Mouse (Mus musculus): Measurements from ENCODE around the gene Prkar2a. TPM values are rescaled to one million over a fixed set of nuclear protein-coding genes. Genes with fewer than 3 reads are reported as not detected.
A peak's percentile ranks its signal among the peaks of the same experiment; 100 is the strongest.

Gene Prkar2a
- polyA plus RNA-seq, 1 experiment from 2014 or later = 45.0 TPM

- H3K9ac ChIP-seq (ENCODE audit: low read depth, low read length) = peak overlapping the region; percentile 1; the same call in 1 of the 2 replicates
- no peak for ATAC-seq (ENCODE audit: low FRiP score)
- WGBS = 38% methylated on average over 12 of the region's 12 CpGs
Observed at GRCm38 (mm10) chr9:108703373-108704110, 14.4 kb downstream of the Prkar2a start.

GRCm38 (mm10) chr9:108704591-108704990, 15.5 kb downstream of the Prkar2a start:
- no peak overlapping the region for H3K27ac ChIP-seq (ENCODE audit: low read depth, low read length)
- H3K4me2 ChIP-seq (replicated peaks; ENCODE audit: low read depth, low read length) = no peak overlapping the region
- no peak overlapping the region for H3K4me3 ChIP-seq (ENCODE audit: low read depth, low read length)
- no peaks in the 10 kb centered on the region for H3K27me3 ChIP-seq (ENCODE audit: control insufficient read depth, insufficient read depth, low read length)
- WGBS = 69% methylated on average over 7 of the region's 7 CpGs
- H3K9ac ChIP-seq (ENCODE audit: low read depth, low read length) = no peak overlapping the region
- H3K4me1 ChIP-seq (replicated peaks; ENCODE audit: control insufficient read depth, insufficient read depth, low read length) = no peaks in the 10 kb centered on the region
- no peaks in the 10 kb centered on the region for H3K36me3 ChIP-seq (ENCODE audit: control insufficient read depth, insufficient read depth, low read length)
- no peak for ATAC-seq (ENCODE audit: low FRiP score)
- no peaks in the 10 kb centered on the region for H3K9me3 ChIP-seq (ENCODE audit: control insufficient read depth, low read length)
- no peak for DNase-seq (ENCODE audit: low spot score)

More at GRCm38 (mm10) chr9:108703373-108704110, 14.4 kb downstream of the Prkar2a start:
- H3K27ac ChIP-seq (ENCODE audit: low read depth, low read length) = no peak overlapping the region
- H3K4me1 ChIP-seq (replicated peaks; ENCODE audit: control insufficient read depth, insufficient read depth, low read length) = no peaks in the 10 kb centered on the region
- no peak overlapping the region for H3K4me3 ChIP-seq (ENCODE audit: low read depth, low read length)
- no peaks in the 10 kb centered on the region for H3K27me3 ChIP-seq (ENCODE audit: control insufficient read depth, insufficient read depth, low read length)
- H3K36me3 ChIP-seq (ENCODE audit: control insufficient read depth, insufficient read depth, low read length) = no peaks in the 10 kb centered on the region
- no peak for DNase-seq (ENCODE audit: low spot score)
- H3K4me2 ChIP-seq (replicated peaks; ENCODE audit: low read depth, low read length) = no peak overlapping the region
- H3K9me3 ChIP-seq (ENCODE audit: control insufficient read depth, low read length) = no peaks in the 10 kb centered on the region

- Histone ChIP-seq H3K9me3 (ENCODE audit: control insufficient read depth, low read length) (no peaks in the 10 kb centered on the region), H3K4me3 (ENCODE audit: low read depth, low read length) (no peak overlapping the region), H3K4me2 (replicated peaks; ENCODE audit: low read depth, low read length) (no peak overlapping the region), H3K27me3 (ENCODE audit: control insufficient read depth, insufficient read depth, low read length) (no peaks in the 10 kb centered on the region), H3K36me3 (ENCODE audit: control insufficient read depth, insufficient read depth, low read length) (no peaks in the 10 kb centered on the region), H3K4me1 (replicated peaks; ENCODE audit: control insufficient read depth, insufficient read depth, low read length) (no peaks in the 10 kb centered on the region), H3K9ac (ENCODE audit: low read depth, low read length) (no peak overlapping the region), H3K27ac (ENCODE audit: low read depth, low read length) (no peak overlapping the region)
- 96% methylated on average over 2 of the region's 2 CpGs for WGBS
- ATAC-seq (ENCODE audit: low FRiP score) (no peak), DNase-seq (ENCODE audit: low spot score) (no peak)
Observed at GRCm38 (mm10) chr9:108707212-108707611, 18.1 kb downstream of the Prkar2a start.

- no peak for DNase-seq (ENCODE audit: low spot score)
- H3K27ac ChIP-seq (ENCODE audit: low read depth, low read length) = no peak overlapping the region
Observed at GRCm38 (mm10) chr9:108708833-108709232, 19.7 kb downstream of the Prkar2a start.

GRCm38 (mm10) chr9:108710767-108711166, 21.7 kb downstream of the Prkar2a start:
- Histone ChIP-seq H3K4me2 (replicated peaks; ENCODE audit: low read depth, low read length) (no peak overlapping the region), H3K4me3 (ENCODE audit: low read depth, low read length) (no peak overlapping the region), H3K9me3 (ENCODE audit: control insufficient read depth, low read length) (no peaks in the 10 kb centered on the region), H3K27ac (ENCODE audit: low read depth, low read length) (no peak overlapping the region), H3K4me1 (replicated peaks; ENCODE audit: control insufficient read depth, insufficient read depth, low read length) (no peaks in the 10 kb centered on the region), H3K27me3 (ENCODE audit: control insufficient read depth, insufficient read depth, low read length) (no peaks in the 10 kb centered on the region), H3K9ac (ENCODE audit: low read depth, low read length) (no peak overlapping the region), H3K36me3 (ENCODE audit: control insufficient read depth, insufficient read depth, low read length) (no peaks in the 10 kb centered on the region)
- no peak for ATAC-seq (ENCODE audit: low FRiP score)
- DNase-seq (ENCODE audit: low spot score) = no peak
- WGBS = 77% methylated on average over 7 of the region's 7 CpGs

More at GRCm38 (mm10) chr9:108708833-108709232, 19.7 kb downstream of the Prkar2a start:
- H3K4me2 ChIP-seq (replicated peaks; ENCODE audit: low read depth, low read length) = no peak overlapping the region
- no peaks in the 10 kb centered on the region for H3K9me3 ChIP-seq (ENCODE audit: control insufficient read depth, low read length)
- WGBS = 93% methylated on average over 8 of the region's 8 CpGs
- H3K4me1 ChIP-seq (replicated peaks; ENCODE audit: control insufficient read depth, insufficient read depth, low read length) = no peaks in the 10 kb centered on the region
- H3K36me3 ChIP-seq (ENCODE audit: control insufficient read depth, insufficient read depth, low read length) = no peaks in the 10 kb centered on the region
- no peak overlapping the region for H3K4me3 ChIP-seq (ENCODE audit: low read depth, low read length)
- no peaks in the 10 kb centered on the region for H3K27me3 ChIP-seq (ENCODE audit: control insufficient read depth, insufficient read depth, low read length)
- ATAC-seq (ENCODE audit: low FRiP score) = no peak
- H3K9ac ChIP-seq (ENCODE audit: low read depth, low read length) = no peak overlapping the region

- Histone ChIP-seq H3K27ac (ENCODE audit: low read depth, low read length) (no peak overlapping the region), H3K9me3 (ENCODE audit: control insufficient read depth, low read length) (no peaks in the 10 kb centered on the region), H3K4me3 (ENCODE audit: low read depth, low read length) (no peak overlapping the region), H3K4me1 (replicated peaks; ENCODE audit: control insufficient read depth, insufficient read depth, low read length) (no peaks in the 10 kb centered on the region), H3K9ac (ENCODE audit: low read depth, low read length) (no peak overlapping the region), H3K27me3 (ENCODE audit: control insufficient read depth, insufficient read depth, low read length) (no peaks in the 10 kb centered on the region), H3K36me3 (ENCODE audit: control insufficient read depth, insufficient read depth, low read length) (peaks cover 4% of the 10 kb centered on the region; the same call in 1 of the 2 replicates), H3K4me2 (replicated peaks; ENCODE audit: low read depth, low read length) (no peak overlapping the region)
- no peak for DNase-seq (ENCODE audit: low spot score)
- no peak for ATAC-seq (ENCODE audit: low FRiP score)
- WGBS = 86% methylated on average over 4 of the region's 4 CpGs
Observed at GRCm38 (mm10) chr9:108716199-108716598, 27.1 kb downstream of the Prkar2a start.

GRCm38 (mm10) chr9:108723751-108724150, 34.6 kb downstream of the Prkar2a start:
- WGBS = 27% methylated on average over 2 of the region's 2 CpGs
- no peak for ATAC-seq (ENCODE audit: low FRiP score)

GRCm38 (mm10) chr9:108726116-108726515, 37.0 kb downstream of the Prkar2a start:
- WGBS = 94% methylated on average over 5 of the region's 5 CpGs
- ATAC-seq (ENCODE audit: low FRiP score) = no peak
- H3K4me3 ChIP-seq (ENCODE audit: low read depth, low read length) = no peak overlapping the region
- no peaks in the 10 kb centered on the region for H3K27me3 ChIP-seq (ENCODE audit: control insufficient read depth, insufficient read depth, low read length)
- H3K4me1 ChIP-seq (replicated peaks; ENCODE audit: control insufficient read depth, insufficient read depth, low read length) = no peaks in the 10 kb centered on the region
- H3K36me3 ChIP-seq (ENCODE audit: control insufficient read depth, insufficient read depth, low read length) = no peaks in the 10 kb centered on the region
- no peak for DNase-seq (ENCODE audit: low spot score)
- no peaks in the 10 kb centered on the region for H3K9me3 ChIP-seq (ENCODE audit: control insufficient read depth, low read length)
- H3K27ac ChIP-seq (ENCODE audit: low read depth, low read length) = no peak overlapping the region
- no peak overlapping the region for H3K4me2 ChIP-seq (replicated peaks; ENCODE audit: low read depth, low read length)
- no peak overlapping the region for H3K9ac ChIP-seq (ENCODE audit: low read depth, low read length)

More at GRCm38 (mm10) chr9:108723751-108724150, 34.6 kb downstream of the Prkar2a start:
- no peaks in the 10 kb centered on the region for H3K9me3 ChIP-seq (ENCODE audit: control insufficient read depth, low read length)
- H3K4me2 ChIP-seq (replicated peaks; ENCODE audit: low read depth, low read length) = no peak overlapping the region
- H3K4me1 ChIP-seq (replicated peaks; ENCODE audit: control insufficient read depth, insufficient read depth, low read length) = no peaks in the 10 kb centered on the region
- DNase-seq (ENCODE audit: low spot score) = no peak
- no peak overlapping the region for H3K9ac ChIP-seq (ENCODE audit: low read depth, low read length)
- H3K27ac ChIP-seq (ENCODE audit: low read depth, low read length) = no peak overlapping the region
- peaks cover 2% of the 10 kb centered on the region; the same call in 1 of the 2 replicates for H3K36me3 ChIP-seq (ENCODE audit: control insufficient read depth, insufficient read depth, low read length)
- H3K4me3 ChIP-seq (ENCODE audit: low read depth, low read length) = no peak overlapping the region
- no peaks in the 10 kb centered on the region for H3K27me3 ChIP-seq (ENCODE audit: control insufficient read depth, insufficient read depth, low read length)

GRCm38 (mm10) chr9:108729050-108729449, 39.9 kb downstream of the Prkar2a start:
- Histone ChIP-seq H3K27me3 (ENCODE audit: control insufficient read depth, insufficient read depth, low read length) (no peaks in the 10 kb centered on the region), H3K9ac (ENCODE audit: low read depth, low read length) (no peak overlapping the region), H3K4me3 (ENCODE audit: low read depth, low read length) (no peak overlapping the region), H3K4me2 (replicated peaks; ENCODE audit: low read depth, low read length) (no peak overlapping the region), H3K4me1 (replicated peaks; ENCODE audit: control insufficient read depth, insufficient read depth, low read length) (no peaks in the 10 kb centered on the region), H3K27ac (ENCODE audit: low read depth, low read length) (no peak overlapping the region), H3K9me3 (ENCODE audit: control insufficient read depth, low read length) (no peaks in the 10 kb centered on the region), H3K36me3 (ENCODE audit: control insufficient read depth, insufficient read depth, low read length) (no peaks in the 10 kb centered on the region)
- DNase-seq (ENCODE audit: low spot score) = no peak
- no peak for ATAC-seq (ENCODE audit: low FRiP score)

All from hindbrain, embryonic 11.5 days (tissue).